Mouse (Mus musculus) cortical plate, adult 2 months (tissue): ENCODE measurements around the gene Arid1b. TPM values are rescaled to one million over a fixed set of nuclear protein-coding genes. Genes with fewer than 3 reads are reported as not detected.

Source experiments
- H3K27ac ChIP-seq: fragments of 200-500 bp; 2 replicates; pipeline ENCODE4 v1.5.1; 2012; ENCODE audit warnings: low read length, control low read depth, inconsistent platforms; ENCODE audit not compliant: insufficient read depth
- H3K4me1 ChIP-seq: fragments of 200-500 bp; 2 replicates; pipeline ENCODE4 v1.6.1; 2011; ENCODE audit warnings: low read length; ENCODE audit not compliant: control insufficient read depth, insufficient read depth
- H3K4me3 ChIP-seq: fragments of 200-500 bp; 2 replicates; pipeline ENCODE4 v1.5.1; 2011; ENCODE audit warnings: mild to moderate bottlenecking, low read length, control low read depth; ENCODE audit not compliant: insufficient read depth
- CTCF ChIP-seq: fragments of 200-500 bp; IDR thresholded peaks from 2 replicates; pipeline ENCODE4 v1.5.1; 2011; ENCODE audit warnings: mild to moderate bottlenecking, control low read depth, low read length; ENCODE audit not compliant: insufficient read depth; ENCODE audit errors: extremely low read depth
- POLR2A ChIP-seq: fragments of 200-500 bp; IDR thresholded peaks from 2 replicates; pipeline ENCODE4 v1.6.1; 2011; ENCODE audit warnings: mild to moderate bottlenecking, low read length, control low read depth; ENCODE audit not compliant: insufficient read depth; ENCODE audit errors: extremely low read depth
- polyA plus RNA-seq: library from polyadenylated mRNA; depleted of rRNA; stranded (reverse); fragments of >200 nt; gene quantifications from 2 replicates; pipeline ENCODE4 v1.2.3, GENCODE M21; 2012

Arid1b gene
- polyA plus RNA-seq, 1 experiment, result 22.8 TPM

GRCm38 (mm10) chr17:5312307-5312706 lies 318.2 kb downstream of the Arid1b start:
- Histone ChIP-seq H3K27ac (no peak overlapping the region), H3K4me1 (peaks cover 12% of the 10 kb centered on the region), H3K4me3 (no peak overlapping the region)
- TF ChIP-seq CTCF (no peak), POLR2A (no peak)

DNA sequence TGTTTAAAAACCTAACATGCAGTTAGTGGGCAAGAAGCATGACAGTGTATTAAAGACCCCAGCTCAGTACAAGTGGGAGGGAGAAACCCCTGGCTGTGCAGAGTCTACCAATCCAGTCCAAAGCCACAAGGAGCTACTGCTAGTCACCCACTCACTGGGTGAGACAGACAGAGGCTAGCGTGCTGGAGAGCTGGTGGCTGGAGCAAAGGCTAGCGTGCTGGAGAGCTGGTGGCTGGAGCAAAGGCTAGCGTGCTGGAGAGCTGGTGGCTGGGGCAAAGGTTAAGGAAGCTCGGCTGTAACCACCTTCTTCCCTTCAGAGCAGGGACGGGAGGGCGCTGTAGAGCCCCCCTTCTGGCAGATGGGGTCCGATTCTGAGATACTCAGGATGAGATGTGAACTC lies 320.6 kb downstream of the Arid1b start:
- no peak for TF ChIP-seq CTCF
- no peak for TF ChIP-seq POLR2A
- no peak overlapping the region for H3K27ac ChIP-seq
- H3K4me3 ChIP-seq, result no peak overlapping the region
- H3K4me1 ChIP-seq, result peaks cover 10% of the 10 kb centered on the region

DNA sequence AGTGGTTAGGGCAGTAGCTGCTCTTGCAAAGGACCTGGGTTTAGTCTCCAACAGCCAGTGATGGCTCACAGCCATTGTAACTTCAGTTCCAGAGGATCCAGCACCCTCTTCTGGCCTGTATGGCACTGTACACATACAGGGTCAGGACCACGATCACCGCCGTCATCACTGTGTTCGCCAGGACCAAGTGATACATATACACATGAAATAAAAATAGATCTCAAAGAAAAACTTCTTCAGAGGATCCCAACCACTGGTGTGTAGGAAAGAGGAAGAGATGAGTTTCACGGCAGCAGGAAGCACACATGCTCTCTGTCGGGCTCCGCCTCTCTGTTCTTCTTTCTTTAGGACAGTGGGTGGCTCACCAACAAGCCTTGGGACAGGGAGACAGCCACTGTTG lies 322.4 kb downstream of the Arid1b start:
- H3K4me1 ChIP-seq, result peaks cover 4% of the 10 kb centered on the region
- no peak overlapping the region for H3K4me3 ChIP-seq
- no peak overlapping the region for H3K27ac ChIP-seq
- TF ChIP-seq POLR2A (no peak), CTCF (peak; percentile 30)

DNA sequence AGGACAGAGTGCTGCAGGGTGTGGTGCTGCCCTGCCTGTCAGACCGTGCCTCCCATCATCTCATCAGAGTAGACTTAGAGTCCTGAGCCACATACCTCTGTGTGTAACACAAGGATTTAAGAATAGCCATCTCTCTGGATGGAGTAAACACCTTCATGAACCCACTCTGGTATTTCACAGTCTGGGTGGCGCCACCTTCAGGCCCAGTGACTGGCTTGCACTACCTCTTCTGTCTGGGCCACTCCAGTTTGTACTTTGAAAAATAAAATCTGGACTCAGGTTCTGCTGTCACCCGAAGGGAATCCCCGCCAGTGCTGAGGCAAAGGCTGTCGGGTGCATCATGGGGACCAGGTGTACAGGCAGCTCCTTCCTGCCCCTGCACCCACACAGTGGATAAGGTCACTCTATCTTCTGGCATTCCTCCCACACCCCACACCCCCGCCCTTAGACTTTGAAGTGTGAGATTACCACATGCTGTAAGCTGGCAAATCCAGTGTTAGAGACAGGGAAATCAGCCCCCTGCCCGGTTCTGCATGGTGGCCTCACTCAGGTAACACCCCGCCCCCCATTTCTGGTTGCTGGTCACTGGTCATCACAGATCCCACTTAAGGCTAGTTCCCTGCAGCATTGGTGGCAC lies 327.6 kb downstream of the Arid1b start:
- TF ChIP-seq CTCF (0 out of 2 replicates have a peak, but pooled peaks have one; percentile 17), POLR2A (no peak)
- Histone ChIP-seq H3K4me1 (peaks cover 4% of the 10 kb centered on the region), H3K27ac (no peak overlapping the region), H3K4me3 (no peak overlapping the region)

DNA sequence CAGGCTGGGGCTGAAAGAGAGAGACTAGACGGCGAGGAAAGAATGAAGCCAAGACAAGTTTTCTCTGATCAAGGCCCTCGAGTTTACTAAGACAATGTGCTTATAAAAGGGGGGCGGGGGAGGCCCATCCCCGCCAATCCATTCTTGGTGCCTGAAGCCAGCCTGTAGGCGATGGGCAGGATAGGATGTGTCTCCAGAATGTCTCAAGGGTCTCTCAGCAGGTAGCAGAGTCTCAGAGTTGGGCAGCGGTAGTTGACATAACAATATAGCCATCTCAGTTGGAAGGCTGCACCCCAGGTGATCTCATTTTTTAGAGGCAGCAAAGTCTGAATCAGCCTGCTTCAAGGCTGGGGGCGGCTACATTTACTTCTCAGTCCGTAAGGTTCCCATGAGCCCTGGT lies 328.5 kb downstream of the Arid1b start:
- no peak overlapping the region for H3K4me3 ChIP-seq
- H3K4me1 ChIP-seq, result peaks cover 4% of the 10 kb centered on the region
- H3K27ac ChIP-seq, result no peak overlapping the region
- no peak for TF ChIP-seq POLR2A

DNA sequence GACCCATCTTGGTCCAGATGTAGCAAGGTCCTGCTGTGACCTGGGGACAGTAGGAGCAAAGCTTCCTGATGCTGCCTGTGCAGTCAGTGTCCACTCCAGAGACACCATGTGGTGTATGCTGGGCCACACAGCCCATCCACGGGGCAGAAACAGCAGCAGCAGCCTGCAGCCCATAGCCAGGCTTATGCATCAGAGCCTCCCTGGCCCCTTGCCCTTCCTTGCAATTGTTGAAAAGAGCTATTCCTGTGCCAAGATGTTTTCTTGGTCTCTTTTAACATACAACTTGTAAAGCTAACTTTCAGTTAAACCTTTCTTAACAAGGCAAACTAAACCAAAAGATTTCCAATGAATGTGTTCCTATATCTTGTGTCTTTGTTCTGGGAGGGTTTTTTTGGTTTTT lies 329.6 kb downstream of the Arid1b start:
- H3K4me1 ChIP-seq, result peaks cover 4% of the 10 kb centered on the region
- no peak overlapping the region for H3K4me3 ChIP-seq
- H3K27ac ChIP-seq, result no peak overlapping the region
- TF ChIP-seq CTCF, result no peak

GRCm38 (mm10) chr17:5324236-5324876 lies 330.2 kb downstream of the Arid1b start:
- Histone ChIP-seq H3K4me1 (peaks cover 5% of the 10 kb centered on the region), H3K27ac (no peak overlapping the region), H3K4me3 (no peak overlapping the region)
- TF ChIP-seq CTCF (no peak), POLR2A (no peak)

GRCm38 (mm10) chr17:5326689-5327088 lies 332.6 kb downstream of the Arid1b start:
- H3K4me1 ChIP-seq, result peaks cover 5% of the 10 kb centered on the region
- TF ChIP-seq POLR2A, result no peak
- TF ChIP-seq CTCF, result no peak
- no peak overlapping the region for H3K27ac ChIP-seq
- no peak overlapping the region for H3K4me3 ChIP-seq

DNA sequence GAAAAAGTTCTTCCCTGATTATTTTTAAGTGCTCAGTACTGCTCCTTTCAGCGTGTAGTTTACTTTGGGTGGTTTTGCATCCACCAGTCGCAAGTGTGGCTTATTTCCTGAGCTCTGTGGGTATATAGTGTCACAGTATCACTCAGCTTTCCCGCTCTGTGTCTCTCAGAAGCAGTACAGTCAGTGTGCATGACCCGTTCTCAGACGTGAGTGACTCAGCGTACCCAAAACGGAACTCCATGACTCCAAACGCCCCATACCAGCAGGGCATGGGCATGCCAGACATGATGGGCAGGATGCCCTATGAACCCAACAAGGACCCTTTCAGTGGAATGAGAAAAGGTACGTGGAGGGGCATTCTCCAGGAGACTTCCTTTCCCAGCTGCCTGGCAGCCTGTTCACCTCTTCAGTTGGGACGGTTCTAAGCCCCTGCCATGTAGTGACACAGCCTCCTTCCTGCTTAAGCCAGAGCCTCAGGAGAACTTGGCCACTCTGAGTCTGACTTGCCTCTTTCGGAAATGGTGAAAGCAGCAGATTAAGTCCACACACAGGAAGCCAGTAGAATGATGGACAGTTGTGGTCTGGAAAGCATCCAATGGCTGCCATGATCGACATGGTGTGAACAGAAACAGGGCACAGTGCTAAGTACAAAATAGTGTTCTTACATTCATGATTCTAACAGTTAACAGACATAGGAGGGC lies 333.5 kb downstream of the Arid1b start:
- no peak overlapping the region for H3K4me3 ChIP-seq
- no peak overlapping the region for H3K27ac ChIP-seq
- TF ChIP-seq CTCF, result no peak
- no peak for TF ChIP-seq POLR2A
- H3K4me1 ChIP-seq, result peaks cover 5% of the 10 kb centered on the region

DNA sequence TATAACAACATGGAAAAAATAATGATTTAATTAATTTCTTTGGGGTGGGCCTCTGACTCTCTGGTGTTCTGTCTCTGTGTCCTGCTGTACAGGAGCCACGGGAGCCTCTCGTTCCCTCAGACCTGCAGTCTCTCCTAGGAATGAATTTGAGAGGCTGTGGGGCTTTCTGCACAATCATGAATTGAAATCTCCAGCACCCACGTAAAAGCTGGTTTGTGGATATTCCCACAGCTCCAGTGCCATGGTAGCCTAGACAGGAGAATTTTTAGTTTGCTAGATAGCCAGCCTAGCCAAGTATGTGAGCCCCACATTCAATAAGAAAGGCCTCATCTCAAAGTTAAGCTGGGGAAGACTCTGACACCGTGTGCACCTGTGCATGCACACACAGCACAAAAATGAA lies 335.3 kb downstream of the Arid1b start:
- Histone ChIP-seq H3K4me3 (no peak overlapping the region), H3K27ac (no peak overlapping the region), H3K4me1 (peaks cover 3% of the 10 kb centered on the region)
- TF ChIP-seq CTCF (no peak), POLR2A (no peak)
